ENCODE assay signal across 19 mouse cellular contexts in the genomic region with DNA sequence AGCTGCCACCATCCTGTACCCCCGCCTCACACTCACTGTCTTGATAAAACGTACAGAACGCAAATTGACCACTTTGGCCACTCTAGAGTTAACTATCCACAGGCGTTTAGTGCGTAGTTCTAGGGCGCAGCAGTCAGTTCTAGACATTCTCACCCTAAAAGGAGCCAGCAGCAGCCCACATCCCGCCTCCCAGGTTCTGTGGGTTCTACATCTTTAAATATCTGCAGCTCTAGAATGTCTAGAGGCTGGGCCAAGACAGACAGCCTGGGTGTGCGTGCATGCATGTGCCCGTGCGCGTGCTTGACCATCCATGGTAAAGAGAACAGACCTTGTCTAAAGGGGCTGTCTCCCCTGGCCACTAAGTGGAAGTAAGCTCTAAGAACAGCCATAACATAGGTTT. TPM values are rescaled to one million over a fixed set of nuclear protein-coding genes. Genes with fewer than 3 reads are reported as not detected.
A peak's percentile ranks its signal among the peaks of the same experiment; 100 is the strongest.
DNase-seq lines count a peak whose midpoint lies in the region.
"Had no signal": no experiment of that assay in that cellular context is flagged by ENCODE, and none has a peak within 500 bp of the region (broad histone marks: within the 10 kb centered on the region; RNA-seq: fewer than 3 reads in every experiment).

No protein-coding gene starts in this region.

- DNase-seq in layer of hippocampus, adult 11-12 months (ENCODE audit: low spot score) = peak; percentile 1
- no peak for DNase-seq in layer of hippocampus, adult 18-20 months (ENCODE audit: low spot score in 2 of 2)
- peak; percentile 4 to 44 for DNase-seq in spleen, postnatal 4 days (ENCODE audit: low spot score in 2 of 2)
- no peak for DNase-seq in spleen, postnatal 36 days (ENCODE audit: low spot score in 2 of 2)
- DNase-seq in telencephalon, adult 2 months (ENCODE audit: low read depth, low spot score) = peak; percentile 74
- DNase-seq in adrenal gland, postnatal 36 days = no peak
- DNase-seq in c-Kit-positive CD71-positive TER-119-positive erythroid progenitor cells, embryonic 14.5 days (ENCODE audit: low spot score) = no peak
- DNase-seq: adrenal gland, adult 8-10 months; adrenal gland, postnatal 25 days; cerebellum, adult 11-12 months; cerebellum, postnatal 10 days; cerebellum, postnatal 36 days; embryo, embryonic 11 days; gastrocnemius, adult 2 months; gastrocnemius, postnatal 14 days; heart, adult 18-20 months; heart, postnatal 10 days; heart, postnatal 4 days had no signal

RNA-seq across cellular contexts. Expression of gene Vps33a, which starts 11.7 kb away (rescaled TPM):
- total RNA-seq in layer of hippocampus, adult 18-20 months (2021) = 10 to 100 TPM; 93.0 to 96.5 TPM
- total RNA-seq in adrenal gland, postnatal 36 days (2021) = 10 to 100 TPM; 37.4 to 43.4 TPM

RNA-seq across cellular contexts. Expression of gene Gm49027, which starts 35.8 kb away (rescaled TPM):
- 1 to 10 TPM; 2.2 to 5.0 TPM for total RNA-seq in layer of hippocampus, adult 18-20 months (2021)
- 1 to 10 TPM; 7.7 to 9.4 TPM for total RNA-seq in adrenal gland, postnatal 36 days (2021)
- total RNA-seq: heart, postnatal 10 days had no signal

RNA-seq across cellular contexts. Expression of gene Diablo, which starts 37.2 kb away (rescaled TPM):
- total RNA-seq in layer of hippocampus, adult 18-20 months (2021) = 10 to 100 TPM; 30.9 to 32.0 TPM
- 10 to 100 TPM; 75.7 to 76.8 TPM for total RNA-seq in adrenal gland, postnatal 36 days (2021)

RNA-seq across cellular contexts. Expression of gene B3gnt4, which starts 50.9 kb away (rescaled TPM):
- under 1 TPM; 0.52 to 0.68 TPM for total RNA-seq in layer of hippocampus, adult 18-20 months (2021)
- under 1 TPM; 0.26 to 0.36 TPM for total RNA-seq in adrenal gland, postnatal 36 days (2021)
- total RNA-seq: gastrocnemius, adult 2 months; gastrocnemius, postnatal 14 days; gastrocnemius, postnatal 4 days; heart, adult 18-20 months; heart, postnatal 10 days; heart, postnatal 4 days had no signal

Comparison
In these comparisons a context has a peak if more than half of its experiments do, and no peak if none do; other contexts are left out.
1. DNase-seq: peak in layer of hippocampus, adult 11-12 months (single experiment), spleen, postnatal 4 days (2 of 2) and telencephalon, adult 2 months (single experiment); none in layer of hippocampus, adult 18-20 months (0 of 2), spleen, postnatal 36 days (0 of 2), adrenal gland, postnatal 36 days (0 of 2) and c-Kit-positive CD71-positive TER-119-positive erythroid progenitor cells, embryonic 14.5 days (single experiment).